Mouse (Mus musculus) Patski (cell line): ENCODE measurements around the gene Megf6. TPM values are rescaled to one million over a fixed set of nuclear protein-coding genes. Genes with fewer than 3 reads are reported as not detected.

Experiments
- ATAC-seq: fragments of 100-300 bp; one replicate; pipeline ENCODE4 v1.8.0; 2021
- CTCF ChIA-PET: fragments of 350-600 bp; sonication (Branson Sonifier 250); formaldehyde crosslinking; loops from one replicate; lab custom pipeline; 2022; ENCODE audit warnings: inconsistent platforms; lab: Charles Lee
- POLR2A ChIA-PET: fragments of 350-600 bp; sonication (Branson Sonifier 250); formaldehyde crosslinking; loops from one replicate; lab custom pipeline; 2022; ENCODE audit warnings: antibody characterized with exemption, inconsistent platforms; lab: Charles Lee
- DNase-seq: peaks from one replicate; pipeline ENCODE4 v3.0.0-alpha.2; 2011; ENCODE audit warnings: low read depth, low spot score
- H3K27me3 ChIP-seq: fragments of 371-371 bp; one replicate; pipeline ENCODE4 v1.5.1; 2021
- CTCF ChIP-seq: fragments of 100-300 bp; IDR thresholded peaks from one replicate; pipeline ENCODE4 v1.5.1; 2021
- in situ Hi-C: fragments of 300-500 bp; cut with MboI; formaldehyde crosslinking; loops from 3 replicates; pipeline ENCODE4 v1.11.1; 2018; ENCODE audit warnings: low pct_unique_long_range_greater_than_20kb, mixed read lengths
- polyA plus RNA-seq: library from polyadenylated mRNA; unstranded; gene quantifications from one replicate; pipeline ENCODE4 v1.2.3, GENCODE M21; 2021

Gene Megf6
- polyA plus RNA-seq, 1 experiment from 2014 or later, result 2.0 TPM

DNA sequence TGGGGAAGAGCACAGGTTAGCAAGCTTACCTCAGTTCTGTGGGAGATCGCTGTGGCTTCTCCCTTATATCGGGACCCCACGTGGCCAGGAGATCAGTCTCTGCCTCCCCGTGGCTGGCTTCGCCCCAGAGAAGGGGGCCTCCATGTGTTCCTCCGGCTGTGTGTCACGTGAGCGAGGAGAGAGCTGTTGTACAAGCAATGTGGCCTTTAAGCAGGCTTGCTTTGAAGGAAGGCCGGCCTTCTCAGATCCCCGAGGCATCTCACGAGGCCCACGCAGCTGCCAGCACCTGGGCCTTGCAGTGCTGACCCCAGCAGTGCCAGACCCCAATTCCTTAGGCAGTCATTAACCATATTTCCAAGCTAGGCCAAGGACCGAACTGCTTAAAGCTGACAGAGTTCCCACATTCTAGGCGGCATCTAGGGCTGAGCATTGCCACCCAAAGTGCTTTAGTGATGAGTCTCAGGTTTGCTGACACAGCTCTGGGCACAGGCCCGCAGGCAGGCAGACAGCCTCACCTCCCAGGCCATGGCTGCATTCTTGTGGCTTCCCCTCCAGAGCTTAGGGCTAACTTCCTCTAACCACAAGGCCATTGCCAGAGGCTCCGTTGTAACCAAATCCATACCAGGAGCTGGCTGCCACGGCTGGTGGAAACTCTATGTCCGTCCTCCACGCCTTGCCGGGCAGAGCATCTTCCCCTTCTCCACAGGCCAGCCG is 77.7 kb downstream of the Megf6 start:
- in situ Hi-C loops, result loop anchor here (25.0 kb wide), 1 partner anchor 1761 kb away; the partner anchor contains the start of genes Kcnab2 and Nphp4
- ATAC-seq, result peak; percentile 81
- H3K27me3 ChIP-seq, result no peaks in the 10 kb centered on the region
- ChIA-PET POLR2A (interaction anchor here (1.0 kb wide), 1 partner anchor 127 kb away, joined by 3 read pairs; no protein-coding TSS in a partner anchor), CTCF (interaction anchor here (0.8 to 1.2 kb wide), 3 partner anchors 23 to 41 kb away, joined by 3 read pairs; no protein-coding TSS in a partner anchor)
- no peak for DNase-seq
- TF ChIP-seq CTCF, result no peak

DNA sequence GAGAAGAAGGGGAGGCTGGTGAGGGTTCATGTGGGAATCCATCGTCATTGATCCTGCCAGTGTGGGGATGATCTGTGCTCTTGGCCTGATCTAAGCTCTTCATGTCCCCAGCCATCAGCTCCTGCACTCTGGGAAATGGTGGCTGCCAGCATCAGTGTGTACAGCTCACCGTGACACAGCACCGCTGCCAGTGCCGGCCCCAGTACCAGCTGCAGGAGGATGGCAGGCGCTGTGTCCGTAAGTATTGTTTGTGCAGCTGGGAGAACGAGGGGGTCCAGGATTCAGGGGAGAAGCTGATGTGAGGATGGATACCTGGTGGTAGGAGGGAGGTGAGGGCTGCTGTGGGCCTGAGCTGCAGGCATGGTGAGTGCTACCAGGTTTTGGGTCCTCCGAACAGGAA is 78.8 kb downstream of the Megf6 start:
- DNase-seq (no peak), ATAC-seq (no peak)
- POLR2A ChIA-PET, result no interaction called here
- in situ Hi-C loops, result loop anchor here (25.0 kb wide), 1 partner anchor 1762 kb away; the partner anchor contains the start of genes Kcnab2 and Nphp4
- TF ChIP-seq CTCF, result no peak
- H3K27me3 ChIP-seq, result no peaks in the 10 kb centered on the region
- CTCF ChIA-PET, result no interaction called here

DNA sequence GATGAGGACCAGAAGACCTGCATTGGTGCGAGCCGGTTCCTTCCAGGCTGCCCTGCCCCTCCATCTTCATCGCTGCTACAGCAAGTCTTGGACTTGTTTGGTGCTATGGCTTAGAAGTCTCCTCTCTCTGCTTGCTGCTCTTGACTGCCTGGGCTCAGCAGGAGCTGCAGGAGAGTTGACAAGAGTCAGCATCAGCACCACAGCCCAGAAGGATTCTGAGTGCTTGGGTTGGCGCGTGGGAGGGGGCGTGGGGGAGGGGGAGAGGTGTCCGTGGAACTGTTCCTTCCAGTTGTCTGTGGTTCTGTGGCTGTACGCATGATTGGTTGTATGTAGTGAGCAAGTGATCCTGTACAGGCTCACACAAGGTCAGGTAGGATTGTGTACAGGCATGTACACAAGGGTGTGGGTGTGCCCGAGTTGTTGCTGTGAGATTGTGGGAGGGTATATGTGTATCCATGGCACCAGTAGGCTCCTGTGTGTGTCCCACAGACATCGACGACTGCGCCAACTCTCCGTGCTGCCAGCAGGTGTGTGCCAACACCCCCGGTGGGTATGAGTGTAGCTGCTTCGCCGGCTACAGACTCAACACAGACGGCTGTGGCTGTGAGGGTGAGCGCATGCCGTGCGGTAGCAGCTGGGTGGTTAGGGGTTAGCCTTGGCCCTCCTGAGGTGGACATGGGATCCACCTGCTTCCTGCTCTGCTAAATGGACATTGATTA is 82.2 kb downstream of the Megf6 start:
- no peaks in the 10 kb centered on the region for H3K27me3 ChIP-seq
- POLR2A ChIA-PET, result no interaction called here
- DNase-seq (no peak), ATAC-seq (no peak)
- TF ChIP-seq CTCF, result no peak
- in situ Hi-C loops, result no loop called here
- CTCF ChIA-PET, result no interaction called here

DNA sequence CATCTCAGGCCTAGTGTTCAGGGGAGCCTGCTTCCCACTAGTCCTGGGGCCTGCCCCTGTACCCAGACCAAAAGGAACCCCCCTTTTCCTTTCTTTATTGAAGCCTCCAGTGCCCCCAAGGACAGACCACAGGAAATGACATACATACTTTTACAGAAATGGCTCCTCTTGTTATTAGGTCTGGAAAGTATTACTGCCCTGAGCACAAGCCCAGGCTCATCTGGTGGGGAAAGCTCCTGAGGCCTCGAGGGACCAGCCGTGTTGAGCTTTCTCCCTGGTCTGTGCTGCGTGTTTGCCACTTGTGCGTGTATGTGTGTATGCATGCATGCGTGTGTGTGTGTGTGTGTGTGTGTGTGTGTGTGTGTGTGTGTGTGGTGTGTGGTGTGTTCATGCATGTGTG is 90.2 kb downstream of the Megf6 start:
- no peaks in the 10 kb centered on the region for H3K27me3 ChIP-seq
- POLR2A ChIA-PET, result no interaction called here
- no peak for ATAC-seq
- no peak for TF ChIP-seq CTCF
- in situ Hi-C loops, result no loop called here
- DNase-seq, result no peak
- CTCF ChIA-PET, result no interaction called here

DNA sequence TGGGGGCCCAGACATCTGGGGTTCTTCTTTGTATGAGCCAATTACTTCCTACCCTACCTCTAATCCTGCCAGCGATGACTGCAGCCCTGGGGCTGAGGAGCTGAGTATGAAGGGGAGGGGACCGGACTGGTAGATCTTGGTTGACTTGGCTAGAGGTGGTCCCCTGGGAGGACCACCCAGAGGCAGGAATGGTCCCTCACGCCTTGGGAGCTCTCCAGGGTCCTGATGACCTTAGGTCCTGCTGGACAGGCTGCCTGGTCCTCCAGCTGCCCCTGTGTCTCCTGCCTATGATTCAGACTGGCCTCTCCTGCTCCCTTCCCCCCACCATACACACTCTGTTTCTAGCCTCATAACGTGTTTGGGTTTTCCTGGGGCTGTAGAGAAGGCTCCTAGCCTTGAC is 91.5 kb downstream of the Megf6 start:
- in situ Hi-C loops, result no loop called here
- DNase-seq, result no peak
- no peak for TF ChIP-seq CTCF
- ChIA-PET CTCF (no interaction called here), POLR2A (no interaction called here)
- ATAC-seq, result no peak
- no peaks in the 10 kb centered on the region for H3K27me3 ChIP-seq

DNA sequence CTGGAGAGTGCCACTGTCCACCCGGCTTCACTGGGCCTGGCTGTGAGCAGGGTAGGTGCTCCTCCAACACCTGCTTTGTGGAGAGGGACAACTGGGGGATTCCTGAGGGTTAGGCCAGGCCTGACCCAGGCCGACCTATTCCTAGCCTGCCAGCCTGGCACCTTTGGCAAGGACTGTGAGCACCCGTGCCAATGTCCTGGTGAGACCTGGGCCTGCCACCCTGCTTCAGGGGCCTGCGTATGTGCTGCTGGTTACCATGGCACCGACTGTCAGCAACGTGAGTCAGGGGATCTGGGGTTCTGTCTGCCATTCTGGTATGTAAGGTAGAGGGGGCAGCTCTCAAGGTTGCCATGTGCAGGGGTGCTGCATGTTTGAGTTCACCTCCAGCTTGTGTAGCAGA is 97.0 kb downstream of the Megf6 start:
- ChIA-PET CTCF (interaction anchor here (0.7 kb wide), 1 partner anchor 60 kb away, joined by 3 read pairs; no protein-coding TSS in a partner anchor), POLR2A (no interaction called here)
- no peak for ATAC-seq
- no peaks in the 10 kb centered on the region for H3K27me3 ChIP-seq
- in situ Hi-C loops, result no loop called here
- no peak for TF ChIP-seq CTCF
- no peak for DNase-seq

DNA sequence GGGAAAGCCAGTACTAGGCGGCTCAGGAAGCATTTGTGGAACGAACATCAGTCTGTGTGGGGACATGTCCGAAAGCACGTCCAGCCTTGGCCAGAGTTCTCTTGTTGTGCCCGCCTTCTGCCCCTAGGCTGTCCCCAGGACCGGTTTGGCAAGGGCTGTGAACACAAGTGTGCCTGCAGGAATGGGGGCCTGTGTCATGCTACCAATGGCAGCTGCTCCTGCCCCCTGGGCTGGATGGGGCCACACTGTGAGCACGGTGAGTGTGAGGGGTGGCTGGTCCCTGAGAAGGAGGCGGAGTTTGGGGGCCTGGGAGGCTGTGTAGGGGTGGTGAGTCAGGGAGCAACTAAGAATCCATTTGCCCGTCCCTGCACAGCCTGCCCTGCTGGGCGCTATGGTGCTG is 99.0 kb downstream of the Megf6 start:
- no peaks in the 10 kb centered on the region for H3K27me3 ChIP-seq
- DNase-seq, result no peak
- ChIA-PET POLR2A (no interaction called here), CTCF (no interaction called here)
- in situ Hi-C loops, result no loop called here
- no peak for TF ChIP-seq CTCF
- no peak for ATAC-seq

DNA sequence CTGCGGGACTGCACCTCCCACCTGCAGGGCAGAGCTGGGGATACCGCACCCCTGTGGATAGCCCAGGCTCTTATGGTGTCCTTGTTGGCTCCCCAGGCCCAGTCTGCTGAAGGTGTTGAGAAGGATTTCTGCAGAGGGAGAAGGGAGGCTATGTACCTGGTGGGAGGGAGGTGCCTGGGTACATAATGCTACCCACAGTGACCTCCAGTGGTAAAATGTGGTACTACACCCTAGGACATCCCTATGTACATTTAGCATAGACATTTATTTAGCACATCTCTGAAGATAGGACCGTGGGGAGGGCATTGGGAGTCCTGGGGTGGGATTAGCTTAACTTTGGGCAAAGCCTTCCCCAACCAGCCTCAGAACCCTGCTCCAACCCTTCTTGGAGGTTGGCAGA is 102.5 kb downstream of the Megf6 start:
- CTCF ChIA-PET, result interaction anchor here (1.4 to 1.5 kb wide), 2 partner anchors 106 to 112 kb away, joined by 3 to 5 read pairs; no protein-coding TSS in a partner anchor
- no peaks in the 10 kb centered on the region for H3K27me3 ChIP-seq
- in situ Hi-C loops, result loop anchor here (5.0 kb wide), 2 partner anchors 66 to 106 kb away; no protein-coding TSS in a partner anchor
- no peak for ATAC-seq
- POLR2A ChIA-PET, result no interaction called here
- DNase-seq, result no peak
- TF ChIP-seq CTCF, result no peak

DNA sequence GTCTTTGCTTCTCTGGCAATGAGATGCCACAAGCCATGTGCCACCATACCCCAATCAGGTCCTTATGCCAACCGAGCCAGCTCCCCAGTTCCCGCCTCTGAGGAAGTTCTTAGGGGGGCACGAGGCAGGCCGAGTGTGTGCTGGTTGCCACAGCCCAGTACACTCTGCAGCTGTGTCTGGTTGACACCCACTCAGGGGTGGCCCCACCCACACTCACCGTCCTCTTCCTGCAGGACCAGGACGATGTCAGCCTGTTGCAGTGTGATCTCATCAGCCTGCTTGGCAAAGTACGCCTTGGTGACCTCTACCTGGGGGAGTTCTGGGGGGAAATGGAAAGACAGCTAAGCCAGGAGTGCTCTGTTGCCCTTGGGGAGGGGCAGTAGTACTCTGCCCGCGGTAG is 109.0 kb downstream of the Megf6 start:
- no peak for DNase-seq
- no peaks in the 10 kb centered on the region for H3K27me3 ChIP-seq
- CTCF ChIA-PET, result interaction anchor here (1.3 kb wide), 1 partner anchor 22 kb away, joined by 4 read pairs; the partner anchor contains the start of gene Arhgef16
- no peak for ATAC-seq
- in situ Hi-C loops, result loop anchor here (25.0 kb wide), 1 partner anchor 242 kb away; the partner anchor contains the start of genes Ccdc27 and Smim1
- POLR2A ChIA-PET, result no interaction called here
- no peak for TF ChIP-seq CTCF

DNA sequence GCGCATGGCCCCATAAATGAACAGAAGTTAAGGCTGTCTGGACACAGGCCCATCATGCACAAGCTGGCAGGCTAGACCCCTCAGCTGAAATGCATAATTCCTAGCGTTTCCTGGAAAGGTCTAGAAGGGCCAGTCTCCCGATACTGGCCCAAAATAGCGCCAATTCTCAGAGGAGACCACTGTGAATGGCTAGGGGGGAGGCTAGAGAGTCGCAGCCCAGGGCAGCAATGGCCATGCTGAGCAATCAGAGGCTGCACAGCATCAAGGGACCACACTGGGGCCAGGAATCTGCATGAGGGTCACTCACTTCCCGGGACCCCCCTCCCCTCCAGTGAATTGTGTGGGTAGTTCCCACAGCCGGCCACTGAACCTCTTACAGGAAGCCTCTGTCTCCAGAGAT is 113.1 kb downstream of the Megf6 start:
- in situ Hi-C loops, result loop anchor here (25.0 kb wide), 1 partner anchor 246 kb away; the partner anchor contains the start of genes Ccdc27 and Smim1
- ChIA-PET CTCF (no interaction called here), POLR2A (no interaction called here)
- ATAC-seq, result no peak
- H3K27me3 ChIP-seq, result no peaks in the 10 kb centered on the region
- TF ChIP-seq CTCF, result no peak
- no peak for DNase-seq
